Mouse (Mus musculus): ENCODE results near the gene Tjap1. TPM values are rescaled to one million over a fixed set of nuclear protein-coding genes. Genes with fewer than 3 reads are reported as not detected.

The Tjap1 gene
- polyA plus RNA-seq, 1 experiment from 2014 or later = 29.3 TPM

DNA sequence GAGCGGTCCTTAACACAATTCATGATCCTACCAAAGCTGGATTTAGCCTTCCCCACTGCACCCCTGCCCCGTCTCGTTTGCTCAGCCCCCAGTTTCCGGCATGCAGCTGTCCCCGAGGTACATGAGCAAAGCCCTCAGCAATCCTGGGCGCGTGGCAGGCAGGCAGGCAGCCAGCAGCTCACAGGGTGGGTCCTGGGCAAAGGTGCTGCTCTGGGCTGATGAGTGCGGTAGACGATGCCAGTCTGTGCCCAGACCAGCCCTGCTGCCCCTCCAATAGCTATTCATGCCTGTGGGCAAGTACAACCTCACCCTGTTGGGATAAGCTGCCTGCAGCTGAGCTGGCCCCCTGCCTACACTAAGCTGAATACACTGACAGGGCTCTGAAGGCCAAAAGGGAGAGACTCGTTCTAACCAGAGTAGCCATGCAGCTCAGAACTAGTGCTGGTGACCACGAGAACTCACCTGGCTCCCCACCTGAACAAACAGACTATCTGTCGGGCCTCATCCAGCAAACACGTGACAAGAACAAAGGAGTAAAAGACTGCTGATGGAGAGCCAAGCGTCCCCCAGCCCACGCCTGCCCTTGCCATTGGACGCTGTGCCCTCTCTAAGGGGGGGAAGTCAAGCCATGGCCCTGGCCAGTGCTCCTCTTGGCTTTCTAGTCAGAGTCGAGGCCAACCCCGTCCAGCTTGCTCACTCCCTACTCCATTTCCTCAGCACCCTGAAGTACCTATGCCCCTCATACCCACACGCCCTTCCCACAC lies 12.9 kb downstream of the Tjap1 start:
- no peaks in the 10 kb centered on the region for H3K9me3 ChIP-seq (ENCODE audit: control insufficient read depth)
- H3K27ac ChIP-seq (ENCODE audit: low read depth, low read length) = peak overlapping the region; percentile 91
- H3K9ac ChIP-seq (ENCODE audit: low read depth, low read length) = peak overlapping the region; percentile 37
- H3K4me2 ChIP-seq (replicated peaks; ENCODE audit: low read depth) = peak overlapping the region; percentile 60
- peaks cover 50% of the 10 kb centered on the region for H3K36me3 ChIP-seq (ENCODE audit: control insufficient read depth, insufficient read depth)
- 43% methylated on average over 19 of the region's 19 CpGs for WGBS
- no peaks in the 10 kb centered on the region for H3K27me3 ChIP-seq (replicated peaks; ENCODE audit: control insufficient read depth, insufficient read depth, low read length)
- peak; percentile 23; the same call in 1 of the 2 replicates for ATAC-seq
- no peak for TF ChIP-seq CTCF (IDR thresholded peaks at IDR 0.05; ENCODE audit: low read depth)
- H3K4me3 ChIP-seq (ENCODE audit: low read depth, low read length) = peak overlapping the region; percentile 35
- peaks cover 9% of the 10 kb centered on the region for H3K4me1 ChIP-seq (replicated peaks; ENCODE audit: control insufficient read depth, insufficient read depth, low read length)

DNA sequence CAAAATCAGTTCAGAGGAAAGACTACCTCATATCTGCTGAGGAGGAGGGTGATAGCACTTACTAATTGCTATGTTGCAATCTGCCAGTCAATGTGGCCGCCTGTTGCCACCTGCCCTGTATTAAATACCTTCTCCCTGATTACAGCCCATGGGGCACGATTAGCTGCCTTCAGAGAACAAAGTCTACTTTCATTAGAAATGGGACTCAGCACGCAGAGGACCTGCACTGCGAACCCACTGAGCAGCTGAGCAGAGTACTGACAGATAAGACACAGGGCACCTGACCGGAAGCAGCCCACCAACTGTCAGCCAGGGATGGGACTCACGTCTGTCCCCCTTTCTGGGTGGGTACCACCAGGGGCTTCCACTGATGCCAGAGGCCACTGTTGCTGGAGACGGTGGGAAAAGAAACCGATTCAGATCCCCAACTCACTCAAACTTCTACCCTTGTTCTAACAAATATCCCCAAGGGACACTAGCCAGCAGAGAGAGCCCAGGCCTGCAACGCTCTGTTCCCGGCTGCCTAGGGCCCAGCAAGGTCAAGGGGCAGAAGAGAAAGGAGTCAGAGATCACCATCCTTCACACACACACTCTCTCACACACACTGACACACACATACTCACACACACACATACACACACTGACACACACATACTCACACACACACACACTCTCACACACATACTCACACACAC lies 14.7 kb downstream of the Tjap1 start:
- no peak overlapping the region for H3K4me3 ChIP-seq (ENCODE audit: low read depth, low read length)
- peak; percentile 79 for ATAC-seq
- peaks cover 9% of the 10 kb centered on the region for H3K4me1 ChIP-seq (replicated peaks; ENCODE audit: control insufficient read depth, insufficient read depth, low read length)
- peak overlapping the region; percentile 81 for H3K27ac ChIP-seq (ENCODE audit: low read depth, low read length)
- H3K27me3 ChIP-seq (replicated peaks; ENCODE audit: control insufficient read depth, insufficient read depth, low read length) = no peaks in the 10 kb centered on the region
- no peak for TF ChIP-seq CTCF (IDR thresholded peaks at IDR 0.05; ENCODE audit: low read depth)
- WGBS = 36% methylated on average over 10 of the region's 10 CpGs
- no peaks in the 10 kb centered on the region for H3K9me3 ChIP-seq (ENCODE audit: control insufficient read depth)
- H3K9ac ChIP-seq (ENCODE audit: low read depth, low read length) = peak overlapping the region; percentile 27
- H3K36me3 ChIP-seq (ENCODE audit: control insufficient read depth, insufficient read depth) = peaks cover 56% of the 10 kb centered on the region
- peak overlapping the region; percentile 60 for H3K4me2 ChIP-seq (replicated peaks; ENCODE audit: low read depth)

DNA sequence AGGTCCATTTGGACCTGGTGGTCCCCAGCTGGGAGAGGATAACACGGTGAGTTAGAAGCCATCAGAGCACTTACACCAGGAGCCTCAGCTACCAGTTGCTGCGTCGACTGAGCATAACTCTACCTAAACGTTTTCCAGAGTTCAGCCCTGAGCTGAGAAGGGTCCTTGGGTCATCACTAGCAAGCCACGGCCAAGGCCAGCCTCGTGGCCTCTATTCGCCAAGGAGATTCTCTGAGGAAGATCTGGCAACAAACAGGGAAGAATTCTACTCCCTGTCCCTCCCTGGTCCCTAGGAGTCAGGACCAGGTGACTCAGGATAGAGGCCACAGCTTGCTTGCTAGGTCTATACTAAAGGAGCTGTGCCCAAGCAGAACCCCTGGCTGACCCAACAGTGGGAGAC lies 15.3 kb downstream of the Tjap1 start:
- Histone ChIP-seq H3K9ac (ENCODE audit: low read depth, low read length) (peak overlapping the region; percentile 27; the same call in 1 of the 2 replicates), H3K4me3 (ENCODE audit: low read depth, low read length) (no peak overlapping the region), H3K4me1 (replicated peaks; ENCODE audit: control insufficient read depth, insufficient read depth, low read length) (peaks cover 9% of the 10 kb centered on the region), H3K27me3 (replicated peaks; ENCODE audit: control insufficient read depth, insufficient read depth, low read length) (no peaks in the 10 kb centered on the region), H3K36me3 (ENCODE audit: control insufficient read depth, insufficient read depth) (peaks cover 62% of the 10 kb centered on the region), H3K9me3 (ENCODE audit: control insufficient read depth) (no peaks in the 10 kb centered on the region), H3K27ac (ENCODE audit: low read depth, low read length) (peak overlapping the region; percentile 81), H3K4me2 (replicated peaks; ENCODE audit: low read depth) (peak overlapping the region; percentile 60)
- ATAC-seq = 0 out of 2 replicates have a peak, but pooled peaks have one; percentile 8
- WGBS = 60% methylated on average over 7 of the region's 7 CpGs
- no peak for TF ChIP-seq CTCF (IDR thresholded peaks at IDR 0.05; ENCODE audit: low read depth)

- no peak for TF ChIP-seq CTCF (IDR thresholded peaks at IDR 0.05; ENCODE audit: low read depth)
Observed at GRCm38 (mm10) chr17:46266986-46267385, 15.8 kb downstream of the Tjap1 start.

GRCm38 (mm10) chr17:46265918-46266618 lies 16.8 kb downstream of the Tjap1 start:
- H3K4me2 ChIP-seq (replicated peaks; ENCODE audit: low read depth) = no peak overlapping the region
- 27% methylated on average over 14 of the region's 14 CpGs for WGBS
- H3K36me3 ChIP-seq (ENCODE audit: control insufficient read depth, insufficient read depth) = peaks cover 68% of the 10 kb centered on the region
- no peaks in the 10 kb centered on the region for H3K9me3 ChIP-seq (ENCODE audit: control insufficient read depth)
- no peaks in the 10 kb centered on the region for H3K27me3 ChIP-seq (replicated peaks; ENCODE audit: control insufficient read depth, insufficient read depth, low read length)
- peak; percentile 93 for TF ChIP-seq CTCF (IDR thresholded peaks at IDR 0.05; ENCODE audit: low read depth)
- peak overlapping the region; percentile 81; the same call in 1 of the 2 replicates for H3K27ac ChIP-seq (ENCODE audit: low read depth, low read length)
- no peak overlapping the region for H3K9ac ChIP-seq (ENCODE audit: low read depth, low read length)
- no peak overlapping the region for H3K4me3 ChIP-seq (ENCODE audit: low read depth, low read length)
- peaks cover 9% of the 10 kb centered on the region for H3K4me1 ChIP-seq (replicated peaks; ENCODE audit: control insufficient read depth, insufficient read depth, low read length)
- ATAC-seq = no peak

More at GRCm38 (mm10) chr17:46266986-46267385, 15.8 kb downstream of the Tjap1 start:
- no peaks in the 10 kb centered on the region for H3K27me3 ChIP-seq (replicated peaks; ENCODE audit: control insufficient read depth, insufficient read depth, low read length)
- WGBS = 45% methylated on average over 6 of the region's 6 CpGs
- ATAC-seq = peak; percentile 17
- H3K36me3 ChIP-seq (ENCODE audit: control insufficient read depth, insufficient read depth) = peaks cover 68% of the 10 kb centered on the region
- no peak overlapping the region for H3K4me3 ChIP-seq (ENCODE audit: low read depth, low read length)
- H3K9me3 ChIP-seq (ENCODE audit: control insufficient read depth) = no peaks in the 10 kb centered on the region
- peak overlapping the region; percentile 37; the same call in 1 of the 2 replicates for H3K9ac ChIP-seq (ENCODE audit: low read depth, low read length)
- H3K27ac ChIP-seq (ENCODE audit: low read depth, low read length) = peak overlapping the region; percentile 81
- H3K4me1 ChIP-seq (replicated peaks; ENCODE audit: control insufficient read depth, insufficient read depth, low read length) = peaks cover 9% of the 10 kb centered on the region
- H3K4me2 ChIP-seq (replicated peaks; ENCODE audit: low read depth) = peak overlapping the region; percentile 60; the same call in 1 of the 2 replicates

DNA sequence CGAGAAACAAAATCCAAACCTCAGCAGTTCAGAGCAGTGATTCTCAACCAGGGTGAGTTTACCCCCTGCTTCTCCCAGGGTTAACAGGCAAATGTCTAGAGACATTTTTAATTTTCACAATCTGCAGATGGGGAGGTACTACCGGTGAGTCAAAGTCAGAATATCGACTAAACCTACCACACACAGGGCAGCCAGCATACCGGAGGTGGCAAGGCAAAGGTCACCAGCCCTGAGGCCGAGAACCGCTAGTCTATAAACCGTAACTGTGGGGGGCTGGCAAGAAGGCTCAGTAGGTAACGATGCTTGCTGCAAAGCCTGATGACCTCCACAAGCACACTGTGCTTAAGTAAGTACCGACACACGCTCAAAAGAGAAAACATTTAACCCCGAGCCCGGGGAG lies 17.3 kb downstream of the Tjap1 start:
- Histone ChIP-seq H3K27ac (ENCODE audit: low read depth, low read length) (no peak overlapping the region), H3K9ac (ENCODE audit: low read depth, low read length) (no peak overlapping the region), H3K27me3 (replicated peaks; ENCODE audit: control insufficient read depth, insufficient read depth, low read length) (no peaks in the 10 kb centered on the region), H3K4me1 (replicated peaks; ENCODE audit: control insufficient read depth, insufficient read depth, low read length) (peaks cover 9% of the 10 kb centered on the region), H3K4me3 (ENCODE audit: low read depth, low read length) (no peak overlapping the region), H3K36me3 (ENCODE audit: control insufficient read depth, insufficient read depth) (peaks cover 69% of the 10 kb centered on the region), H3K4me2 (replicated peaks; ENCODE audit: low read depth) (no peak overlapping the region), H3K9me3 (ENCODE audit: control insufficient read depth) (no peaks in the 10 kb centered on the region)
- TF ChIP-seq CTCF (IDR thresholded peaks at IDR 0.05; ENCODE audit: low read depth) = no peak
- no peak for ATAC-seq
- 87% methylated on average over 12 of the region's 12 CpGs for WGBS
